ENCODE assay signal across 9 mouse cellular contexts in the genomic region with DNA sequence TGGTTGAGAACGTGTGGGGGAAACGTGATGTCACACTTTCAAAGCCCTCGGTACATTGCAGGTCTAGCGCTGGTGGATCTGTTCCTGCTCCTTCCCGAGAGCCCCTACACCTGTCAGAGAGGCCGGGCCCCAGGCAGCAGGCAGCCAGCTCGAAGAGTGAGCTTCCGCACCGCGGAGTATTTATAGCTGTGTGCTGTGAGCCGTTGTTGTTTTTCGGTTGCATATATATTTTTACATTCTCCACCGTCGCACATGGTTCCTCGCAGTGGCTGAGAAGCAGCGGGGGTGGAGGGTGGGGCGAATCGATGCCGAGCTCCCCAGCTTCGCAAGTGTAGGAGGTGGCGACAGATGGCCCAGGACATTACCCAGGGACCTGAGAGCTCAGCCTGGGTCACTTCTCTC. TPM values are rescaled to one million over a fixed set of nuclear protein-coding genes. Genes with fewer than 3 reads are reported as not detected.
DNase-seq lines count a peak whose midpoint lies in the region; ATAC-seq and TF ChIP-seq lines count a peak whose summit lies in the region.
"Had no signal": no experiment of that assay in that cellular context is flagged by ENCODE, and none has a peak within 500 bp of the region (broad histone marks: within the 10 kb centered on the region; RNA-seq: fewer than 3 reads in every experiment).

No protein-coding gene starts in this region.

- intact Hi-C loops in heart, postnatal 25 days (cut with DNase I): no loop called here

- peaks cover 33 to 38% of the 10 kb centered on the region in 2 experiments for H3K4me1 ChIP-seq in heart, embryonic 14.5 days (ENCODE audit: control insufficient read depth in 2 of 2, insufficient read depth in 2 of 2, low read length in 2 of 2)
- peaks cover 85% of the 10 kb centered on the region for H3K4me1 ChIP-seq in E14TG2a.4 (replicated peaks; ENCODE audit: low read depth, low read length)

- peak overlapping the region; percentile 23 to 56 for H3K27ac ChIP-seq in heart, embryonic 14.5 days (replicated peaks in 1 of 2; ENCODE audit: control insufficient read depth in 1 of 2, insufficient read depth in 1 of 2, low read depth in 2 of 2, low read length in 2 of 2)

- no peak for TF ChIP-seq CTCF in E14TG2a.4 (conservative IDR thresholded peaks at IDR 0.05; ENCODE audit: low read length)

- H3K4me3 ChIP-seq in heart, embryonic 14.5 days (ENCODE audit: control insufficient read depth in 1 of 2, insufficient read depth in 1 of 2, low read depth in 1 of 2, low read length in 2 of 2): peak overlapping the region in 1 of 2 experiments; percentile 10; a peak in 1 of 4 replicates
- H3K4me3 ChIP-seq in E14TG2a.4 (replicated peaks; ENCODE audit: low read length): peak overlapping the region; percentile 50

- no peaks in the 10 kb centered on the region for H3K27me3 ChIP-seq in heart, embryonic 14.5 days (ENCODE audit: control insufficient read depth, insufficient read depth, low read length)
- H3K27me3 ChIP-seq in E14TG2a.4 (ENCODE audit: insufficient read depth, low read length): peaks cover 60% of the 10 kb centered on the region

- 8% methylated on average over 21 of the region's 21 CpGs for WGBS in heart, embryonic 14.5 days

- H3K36me3 ChIP-seq in heart, embryonic 14.5 days (ENCODE audit: control insufficient read depth, insufficient read depth, low read length): no peaks in the 10 kb centered on the region
- H3K36me3 ChIP-seq in E14TG2a.4 (ENCODE audit: insufficient read depth, low read length): no peaks in the 10 kb centered on the region
- H3K36me3 ChIP-seq: G1E had no signal

- H3K4me2 ChIP-seq in heart, embryonic 14.5 days (ENCODE audit: low read length): peak overlapping the region; percentile 46

- no peak for ATAC-seq in heart, embryonic 14.5 days (ENCODE audit: insufficient number of reproducible peaks, insufficient read depth, low FRiP score, low read depth)
- ATAC-seq in inflammation-experienced regulatory T-cells, adult 6 months: peak; percentile 46
- ATAC-seq in neutrophil, adult 5-6 weeks (ENCODE audit: extremely low read depth, insufficient number of reproducible peaks, low FRiP score, poor library complexity, severe bottlenecking): peak; percentile 62

- no peaks in the 10 kb centered on the region for H3K9me3 ChIP-seq in heart, embryonic 14.5 days (ENCODE audit: control insufficient read depth, low read length)
- no peaks in the 10 kb centered on the region for H3K9me3 ChIP-seq in E14TG2a.4 (ENCODE audit: low read length)
- H3K9me3 ChIP-seq: G1E had no signal

- peak overlapping the region; percentile 54 for H3K9ac ChIP-seq in heart, embryonic 14.5 days (ENCODE audit: low read length)

- DNase-seq in heart, postnatal 25 days (ENCODE audit: low spot score): no peak
- no peak for DNase-seq in cerebellum, adult 8-10 months
- no peak for DNase-seq in urinary bladder, postnatal 10 days (ENCODE audit: low spot score)
- DNase-seq in gastrocnemius, adult 8-10 months (ENCODE audit: low spot score in 2 of 2): no peak

RNA-seq across cellular contexts. Expression of a gene that starts 11.0 kb away (rescaled TPM):
- polyA plus RNA-seq in heart, embryonic 14.5 days (2014; fragmentation: Nextera tagmentation; extraction: Ambion mirVana): 2.2 and 2.4 TPM in 2 replicates
- 1 to 10 TPM in 1 of 2 experiments, under 1 TPM in 1; 0.78 to 1.0 TPM for total RNA-seq in heart, postnatal 25 days (2021)
- polyA plus RNA-seq in inflammation-experienced regulatory T-cells, adult 6 months (2017; shearing (Covaris generic)): not detected
- not detected in 2 replicates for total RNA-seq in neutrophil, adult 5-6 weeks (2017)
- total RNA-seq in gastrocnemius, adult 8-10 months (2022): under 1 TPM in 3 of 4 experiments, not detected in 1; 0.02 to 0.08 (median 0.04) TPM
- polyA plus RNA-seq: G1E had no signal
